Mouse (Mus musculus): ENCODE results near the gene Pias1. TPM values are rescaled to one million over a fixed set of nuclear protein-coding genes. Genes with fewer than 3 reads are reported as not detected.
A peak's percentile ranks its signal among the peaks of the same experiment; 100 is the strongest.

The Pias1 gene
- polyA plus RNA-seq, 1 experiment from 2014 or later: 56.5 TPM

DNA sequence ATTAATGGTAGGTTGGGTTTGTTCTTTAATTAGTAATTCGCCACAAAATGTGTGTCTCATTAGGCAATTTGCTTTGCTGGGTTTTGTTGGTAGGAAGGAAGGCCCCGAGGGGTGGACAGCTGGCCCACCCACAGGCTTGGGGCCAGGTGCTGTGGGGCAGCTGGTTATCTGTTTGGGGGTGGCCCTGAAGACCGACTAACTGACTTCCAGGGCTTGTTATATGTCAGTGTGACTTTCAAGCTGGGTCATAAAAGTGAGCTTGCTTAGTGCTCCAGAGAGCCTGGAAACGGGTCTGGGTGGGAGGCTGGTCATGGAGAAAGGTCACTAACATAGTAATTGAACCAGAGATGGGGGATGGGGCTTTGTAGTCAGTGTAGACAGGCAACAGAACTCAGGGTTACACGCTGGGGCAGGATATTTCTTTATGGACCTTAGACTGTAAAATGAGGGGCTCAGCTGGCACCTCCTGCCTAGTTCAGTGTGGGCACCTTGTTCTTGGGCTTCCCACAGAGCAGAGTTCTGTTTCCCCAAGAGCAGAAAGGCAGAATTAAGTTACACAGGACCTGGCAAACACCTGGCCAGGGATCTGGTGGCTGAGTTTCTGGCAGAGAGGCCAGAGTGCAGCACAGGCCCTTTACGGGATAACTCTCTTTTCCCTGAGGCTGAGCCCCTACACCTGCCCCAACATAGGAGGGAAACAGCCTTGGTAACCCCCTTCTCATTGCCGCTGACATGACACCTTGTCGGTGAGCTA lies 129.3 kb downstream of the Pias1 start:
- ATAC-seq (ENCODE audit: insufficient number of reproducible peaks, low FRiP score, low TSS enrichment, low read depth): peak; percentile 74

DNA sequence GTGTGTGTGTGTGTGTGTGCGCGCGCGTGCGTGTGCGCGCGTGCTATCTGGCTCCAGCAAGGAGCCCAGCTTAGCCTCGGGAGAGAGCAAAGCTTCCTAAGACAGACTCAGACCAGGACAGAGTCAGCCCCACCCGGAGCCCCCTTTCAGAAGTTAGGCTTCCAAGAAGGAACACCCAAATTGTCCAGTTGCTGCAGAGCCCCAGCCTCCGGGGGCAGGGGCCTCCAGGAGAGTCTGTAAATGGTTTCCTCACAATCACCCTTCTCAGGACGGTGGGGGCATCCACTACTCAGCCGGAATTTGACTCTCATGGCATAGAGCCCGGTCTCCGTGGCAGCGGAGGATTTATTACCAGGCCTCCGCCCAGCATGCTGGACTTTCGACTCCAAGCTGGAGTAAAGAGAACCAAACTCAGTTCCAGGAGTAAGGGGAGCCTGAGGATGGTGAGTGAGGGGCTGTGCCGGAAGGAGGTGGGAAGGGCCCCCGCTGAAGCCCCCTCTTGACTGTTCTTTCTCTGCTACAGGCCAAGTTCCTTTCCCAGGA lies 129.9 kb downstream of the Pias1 start, which contains the start of gene Calml4:
Gene Calml4 (plus strand): TSS at position 362 of the 543 bp plus-strand sequence.
- Histone ChIP-seq H3K4me3 (ENCODE audit: low read depth, low read length) (peak within 1 kb of the TSS; percentile 12; the same call in 1 of the 2 replicates), H3K4me1 (ENCODE audit: control insufficient read depth, insufficient read depth, low read length) (peaks cover 36% of the 10 kb centered on the region), H3K9me3 (ENCODE audit: control insufficient read depth, low read length) (no peaks in the 10 kb centered on the region), H3K27me3 (ENCODE audit: control insufficient read depth, insufficient read depth, low read length) (no peaks in the 10 kb centered on the region), H3K27ac (replicated peaks; ENCODE audit: low read depth, low read length) (peak within 1 kb of the TSS; percentile 88), H3K4me2 (ENCODE audit: low read depth, severe bottlenecking) (peak within 1 kb of the TSS; percentile 35), H3K36me3 (ENCODE audit: control insufficient read depth, insufficient read depth, low read length) (no peaks in the 10 kb centered on the region), H3K9ac (ENCODE audit: low read length) (peak within 1 kb of the TSS; percentile 35)
- ATAC-seq (ENCODE audit: insufficient number of reproducible peaks, low FRiP score, low TSS enrichment, low read depth) (peak; percentile 51; the same call in 1 of the 2 replicates), DNase-seq (ENCODE audit: low spot score) (peak; percentile 82)
- WGBS: 26% methylated on average over 20 of the region's 20 CpGs

More for the DNA sequence above, 129.3 kb downstream of the Pias1 start:
- Histone ChIP-seq H3K4me1 (ENCODE audit: control insufficient read depth, insufficient read depth, low read length) (peaks cover 36% of the 10 kb centered on the region), H3K27ac (replicated peaks; ENCODE audit: low read depth, low read length) (peak overlapping the region; percentile 88), H3K9me3 (ENCODE audit: control insufficient read depth, low read length) (no peaks in the 10 kb centered on the region), H3K4me3 (ENCODE audit: low read depth, low read length) (no peak overlapping the region), H3K9ac (ENCODE audit: low read length) (no peak overlapping the region; the same call in 1 of the 2 replicates), H3K4me2 (ENCODE audit: low read depth, severe bottlenecking) (peak overlapping the region; percentile 35), H3K27me3 (ENCODE audit: control insufficient read depth, insufficient read depth, low read length) (no peaks in the 10 kb centered on the region), H3K36me3 (ENCODE audit: control insufficient read depth, insufficient read depth, low read length) (no peaks in the 10 kb centered on the region)
- peak; percentile 77 for DNase-seq (ENCODE audit: low spot score)
- WGBS: 15% methylated on average over 8 of the region's 8 CpGs

DNA sequence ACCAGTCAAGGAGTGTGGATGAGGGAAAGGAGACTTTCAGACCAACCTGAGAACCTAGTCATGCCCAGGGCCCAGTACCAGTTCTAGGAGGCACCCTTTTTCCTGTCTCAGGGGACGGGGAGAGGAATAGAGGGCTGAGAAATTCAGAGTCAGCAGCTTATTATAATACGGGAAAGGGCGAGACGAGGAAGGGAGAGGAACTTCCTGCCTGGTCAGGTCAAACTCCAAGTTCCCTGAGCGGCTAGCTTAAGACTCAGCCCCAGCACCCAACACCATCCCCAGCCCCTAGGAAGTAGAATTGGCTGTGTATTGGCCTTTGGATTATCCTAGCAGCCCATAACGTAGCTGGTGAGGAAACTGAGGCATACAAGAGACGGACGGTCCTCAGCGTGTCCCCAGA lies 130.5 kb downstream of the Pias1 start:
- 59% methylated on average over 9 of the region's 9 CpGs for WGBS
- peaks cover 36% of the 10 kb centered on the region for H3K4me1 ChIP-seq (ENCODE audit: control insufficient read depth, insufficient read depth, low read length)
- H3K4me2 ChIP-seq (ENCODE audit: low read depth, severe bottlenecking): peak overlapping the region; percentile 35; the same call in 1 of the 2 replicates
- no peak for DNase-seq (ENCODE audit: low spot score)
- peak overlapping the region; percentile 88 for H3K27ac ChIP-seq (replicated peaks; ENCODE audit: low read depth, low read length)
- ATAC-seq (ENCODE audit: insufficient number of reproducible peaks, low FRiP score, low TSS enrichment, low read depth): no peak
- H3K27me3 ChIP-seq (ENCODE audit: control insufficient read depth, insufficient read depth, low read length): no peaks in the 10 kb centered on the region
- H3K4me3 ChIP-seq (ENCODE audit: low read depth, low read length): no peak overlapping the region
- peak overlapping the region; percentile 35; the same call in 1 of the 2 replicates for H3K9ac ChIP-seq (ENCODE audit: low read length)
- no peaks in the 10 kb centered on the region for H3K9me3 ChIP-seq (ENCODE audit: control insufficient read depth, low read length)
- no peaks in the 10 kb centered on the region for H3K36me3 ChIP-seq (ENCODE audit: control insufficient read depth, insufficient read depth, low read length)

DNA sequence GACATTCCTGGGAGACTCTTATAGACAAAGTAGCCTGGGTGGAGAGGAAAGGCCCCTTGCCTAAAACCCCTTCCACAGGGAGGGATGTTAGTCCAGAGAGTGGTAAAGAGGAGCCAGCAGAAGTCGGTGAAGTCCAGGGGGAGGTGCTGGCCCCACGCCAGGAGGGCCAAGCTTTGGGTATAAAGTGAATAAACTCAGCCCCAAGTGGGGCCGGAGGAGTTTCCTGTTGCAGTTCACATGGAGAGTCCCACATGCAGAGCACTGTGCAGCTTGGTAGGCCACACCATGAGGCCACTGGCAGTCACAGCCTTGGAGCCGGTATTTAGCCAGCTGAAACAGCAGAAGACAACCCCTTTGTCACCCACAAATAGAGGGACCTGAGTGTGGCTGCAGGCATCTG lies 133.2 kb downstream of the Pias1 start:
- Histone ChIP-seq H3K27me3 (ENCODE audit: control insufficient read depth, insufficient read depth, low read length) (no peaks in the 10 kb centered on the region), H3K9me3 (ENCODE audit: control insufficient read depth, low read length) (no peaks in the 10 kb centered on the region), H3K4me2 (ENCODE audit: low read depth, severe bottlenecking) (no peak overlapping the region), H3K4me1 (ENCODE audit: control insufficient read depth, insufficient read depth, low read length) (peaks cover 37% of the 10 kb centered on the region), H3K9ac (ENCODE audit: low read length) (no peak overlapping the region), H3K27ac (replicated peaks; ENCODE audit: low read depth, low read length) (no peak overlapping the region), H3K36me3 (ENCODE audit: control insufficient read depth, insufficient read depth, low read length) (no peaks in the 10 kb centered on the region; the same call in 1 of the 2 replicates), H3K4me3 (ENCODE audit: low read depth, low read length) (no peak overlapping the region)
- no peak for ATAC-seq (ENCODE audit: insufficient number of reproducible peaks, low FRiP score, low TSS enrichment, low read depth)
- DNase-seq (ENCODE audit: low spot score): no peak
- WGBS: 71% methylated on average over 4 of the region's 4 CpGs

DNA sequence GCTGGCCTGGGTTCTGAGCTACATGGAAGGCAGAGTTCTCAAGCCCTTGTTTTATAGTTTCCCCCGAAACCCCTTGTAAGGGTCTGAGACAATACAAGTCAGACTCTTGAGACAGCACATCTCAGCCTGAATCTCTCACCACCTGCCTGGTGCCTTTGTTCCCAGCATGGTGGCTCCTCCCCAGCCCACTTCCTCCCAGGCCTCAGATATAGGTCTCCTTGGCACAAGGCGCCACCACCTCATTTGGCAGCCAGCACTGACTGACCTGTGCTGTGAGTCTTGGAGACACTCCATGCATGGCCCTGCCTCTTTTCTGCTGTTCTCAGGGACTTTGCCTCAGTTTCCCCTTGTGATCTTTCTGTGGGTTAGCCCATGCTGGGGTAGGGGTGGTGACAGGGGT lies 136.2 kb downstream of the Pias1 start:
- H3K36me3 ChIP-seq (ENCODE audit: control insufficient read depth, insufficient read depth, low read length): no peaks in the 10 kb centered on the region; the same call in 1 of the 2 replicates

DNA sequence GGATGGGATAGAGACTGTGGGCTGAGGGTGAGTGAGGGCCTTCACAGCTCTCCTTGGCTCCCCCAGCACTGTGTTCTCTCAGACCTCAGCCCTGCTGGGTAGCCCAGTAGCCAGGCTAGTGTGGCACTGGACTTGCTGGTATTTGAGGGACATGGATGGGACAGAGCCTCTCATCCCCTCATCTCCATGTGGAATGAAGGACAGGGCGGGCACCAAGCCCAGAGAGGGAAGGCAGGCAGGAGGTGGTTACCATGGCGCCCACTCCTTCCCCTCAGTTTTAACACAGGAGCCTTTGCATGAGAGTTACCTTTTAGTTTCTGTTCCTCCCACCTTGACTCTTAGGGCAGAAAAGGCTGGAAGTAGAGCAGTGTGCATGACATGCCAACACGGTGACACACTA lies 139.1 kb downstream of the Pias1 start:
- WGBS: 95% methylated on average over 3 of the region's 3 CpGs
- H3K27me3 ChIP-seq (ENCODE audit: control insufficient read depth, insufficient read depth, low read length): no peaks in the 10 kb centered on the region
- no peak overlapping the region for H3K27ac ChIP-seq (replicated peaks; ENCODE audit: low read depth, low read length)
- H3K4me3 ChIP-seq (ENCODE audit: low read depth, low read length): no peak overlapping the region
- no peaks in the 10 kb centered on the region for H3K9me3 ChIP-seq (ENCODE audit: control insufficient read depth, low read length)
- DNase-seq (ENCODE audit: low spot score) (no peak), ATAC-seq (ENCODE audit: insufficient number of reproducible peaks, low FRiP score, low TSS enrichment, low read depth) (no peak)
- no peak overlapping the region for H3K9ac ChIP-seq (ENCODE audit: low read length)
- no peaks in the 10 kb centered on the region; the same call in 1 of the 2 replicates for H3K36me3 ChIP-seq (ENCODE audit: control insufficient read depth, insufficient read depth, low read length)
- no peak overlapping the region for H3K4me2 ChIP-seq (ENCODE audit: low read depth, severe bottlenecking)
- H3K4me1 ChIP-seq (ENCODE audit: control insufficient read depth, insufficient read depth, low read length): peaks cover 2% of the 10 kb centered on the region; the same call in 1 of the 2 replicates

More for the DNA sequence above, 136.2 kb downstream of the Pias1 start:
- Histone ChIP-seq H3K4me3 (ENCODE audit: low read depth, low read length) (no peak overlapping the region), H3K4me2 (ENCODE audit: low read depth, severe bottlenecking) (no peak overlapping the region), H3K9me3 (ENCODE audit: control insufficient read depth, low read length) (no peaks in the 10 kb centered on the region), H3K27me3 (ENCODE audit: control insufficient read depth, insufficient read depth, low read length) (no peaks in the 10 kb centered on the region), H3K4me1 (ENCODE audit: control insufficient read depth, insufficient read depth, low read length) (peaks cover 10% of the 10 kb centered on the region; the same call in 1 of the 2 replicates), H3K9ac (ENCODE audit: low read length) (no peak overlapping the region), H3K27ac (replicated peaks; ENCODE audit: low read depth, low read length) (0 out of 2 replicates have a peak overlapping the region, but pooled peaks have one; percentile 10)
- 64% methylated on average over 2 of the region's 2 CpGs for WGBS
- DNase-seq (ENCODE audit: low spot score) (no peak), ATAC-seq (ENCODE audit: insufficient number of reproducible peaks, low FRiP score, low TSS enrichment, low read depth) (no peak)

DNA sequence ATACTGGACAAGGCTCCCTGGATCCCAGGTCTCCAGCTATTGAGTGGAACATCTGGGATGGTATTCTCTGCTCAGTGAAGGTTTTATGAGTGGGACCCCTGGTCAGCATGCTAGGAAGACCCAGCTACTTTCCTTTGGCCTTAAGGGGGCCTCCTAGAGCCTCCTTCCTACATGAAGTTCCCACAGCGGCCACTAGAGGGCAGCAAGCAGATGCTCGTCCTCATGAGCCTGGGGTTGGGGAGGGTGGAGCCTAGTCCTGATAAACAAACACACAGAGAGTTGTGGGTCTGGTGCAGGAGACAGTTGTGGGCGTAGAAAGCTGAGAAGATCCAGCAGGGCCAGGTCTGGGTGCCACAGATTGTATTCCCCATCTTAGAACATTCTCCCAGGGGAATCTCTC lies 140.0 kb downstream of the Pias1 start:
- no peak overlapping the region for H3K4me3 ChIP-seq (ENCODE audit: low read depth, low read length)
- no peaks in the 10 kb centered on the region for H3K9me3 ChIP-seq (ENCODE audit: control insufficient read depth, low read length)
- 7% methylated on average over 3 of the region's 3 CpGs for WGBS
- DNase-seq (ENCODE audit: low spot score) (peak; percentile 96), ATAC-seq (ENCODE audit: insufficient number of reproducible peaks, low FRiP score, low TSS enrichment, low read depth) (0 out of 2 replicates have a peak, but pooled peaks have one; percentile 54)
- no peaks in the 10 kb centered on the region for H3K27me3 ChIP-seq (ENCODE audit: control insufficient read depth, insufficient read depth, low read length)
- no peak overlapping the region for H3K4me2 ChIP-seq (ENCODE audit: low read depth, severe bottlenecking)
- H3K4me1 ChIP-seq (ENCODE audit: control insufficient read depth, insufficient read depth, low read length): peaks cover 2% of the 10 kb centered on the region; the same call in 1 of the 2 replicates
- no peak overlapping the region for H3K27ac ChIP-seq (replicated peaks; ENCODE audit: low read depth, low read length)
- H3K9ac ChIP-seq (ENCODE audit: low read length): no peak overlapping the region
- no peaks in the 10 kb centered on the region; the same call in 1 of the 2 replicates for H3K36me3 ChIP-seq (ENCODE audit: control insufficient read depth, insufficient read depth, low read length)

DNA sequence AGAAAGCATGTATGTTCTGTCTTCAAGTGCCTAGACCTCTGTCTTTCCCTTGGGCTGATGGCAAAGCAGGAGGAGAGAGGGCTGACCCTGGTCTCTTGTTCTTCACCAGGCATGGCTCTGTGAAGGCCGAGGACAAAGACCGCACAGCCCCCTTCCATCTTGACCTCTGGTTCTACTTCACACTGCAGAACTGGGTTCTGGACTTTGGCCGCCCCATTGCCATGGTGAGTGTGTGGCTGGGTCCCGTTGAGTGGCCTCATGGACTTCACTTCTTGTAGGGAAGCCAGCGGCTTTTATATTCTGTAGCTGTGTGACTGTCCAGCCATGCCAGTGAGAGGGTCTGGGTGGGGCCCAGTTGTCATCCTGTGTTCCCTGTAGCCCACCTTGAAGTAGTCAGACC lies 143.3 kb downstream of the Pias1 start:
- Histone ChIP-seq H3K9ac (ENCODE audit: low read length) (no peak overlapping the region), H3K4me1 (ENCODE audit: control insufficient read depth, insufficient read depth, low read length) (peaks cover 3% of the 10 kb centered on the region)

More for the DNA sequence above, 143.3 kb downstream of the Pias1 start:
- H3K4me2 ChIP-seq (ENCODE audit: low read depth, severe bottlenecking): no peak overlapping the region
- no peaks in the 10 kb centered on the region for H3K27me3 ChIP-seq (ENCODE audit: control insufficient read depth, insufficient read depth, low read length)
- H3K36me3 ChIP-seq (ENCODE audit: control insufficient read depth, insufficient read depth, low read length): no peaks in the 10 kb centered on the region; the same call in 1 of the 2 replicates
- no peaks in the 10 kb centered on the region for H3K9me3 ChIP-seq (ENCODE audit: control insufficient read depth, low read length)
- H3K27ac ChIP-seq (replicated peaks; ENCODE audit: low read depth, low read length): no peak overlapping the region
- ATAC-seq (ENCODE audit: insufficient number of reproducible peaks, low FRiP score, low TSS enrichment, low read depth) (no peak), DNase-seq (ENCODE audit: low spot score) (no peak)
- H3K4me3 ChIP-seq (ENCODE audit: low read depth, low read length): no peak overlapping the region
- 96% methylated on average over 5 of the region's 5 CpGs for WGBS

Measured in limb, embryonic 11.5 days (tissue).